Mouse (Mus musculus) heart, adult 2 months (tissue): Measurements from ENCODE around the gene Fes. TPM values are rescaled to one million over a fixed set of nuclear protein-coding genes. Genes with fewer than 3 reads are reported as not detected.
"Not testable (repeated sequence)": the region's sequence is repeated elsewhere in the genome, so short reads cannot be mapped to it uniquely, and the experiment has no call there.

ENCODE experiments used
- DNase-seq, 2 experiments: peaks; one replicate each; pipeline ENCODE4 v3.0.0; 2021
- H3K27ac ChIP-seq: fragments of 200-600 bp; 2 replicates; pipeline ENCODE4 v1.8.1; 2022
- H3K27me3 ChIP-seq: fragments of 200-500 bp; 2 replicates; pipeline ENCODE4 v1.6.1; 2012; ENCODE audit warnings: mild to moderate bottlenecking, low read length, inconsistent platforms, mixed read lengths; ENCODE audit not compliant: control insufficient read depth, insufficient read depth
- H3K36me3 ChIP-seq: fragments of 200-500 bp; 2 replicates; pipeline ENCODE4 v1.6.1; 2012; ENCODE audit warnings: low read length, inconsistent platforms; ENCODE audit not compliant: control insufficient read depth, insufficient read depth
- H3K4me1 ChIP-seq: fragments of 200-500 bp; 2 replicates; pipeline ENCODE4 v1.6.1; 2011; ENCODE audit warnings: low read length; ENCODE audit not compliant: control insufficient read depth, insufficient read depth
- H3K4me3 ChIP-seq: fragments of 200-600 bp; 2 replicates; pipeline ENCODE4 v1.8.1; 2022
- H3K79me2 ChIP-seq: fragments of 200-500 bp; replicated peaks from 2 replicates; pipeline ENCODE4 v1.6.1; 2012; ENCODE audit warnings: mild to moderate bottlenecking, inconsistent platforms, low read length, moderate library complexity, mixed read lengths; ENCODE audit not compliant: control insufficient read depth, insufficient read depth
- H3K9ac ChIP-seq: fragments of 200-500 bp; 2 replicates; pipeline ENCODE4 v1.6.1; 2012; ENCODE audit warnings: low read depth, mild to moderate bottlenecking, control low read depth, inconsistent platforms, low read length, mixed read lengths
- CTCF ChIP-seq: fragments of 200-600 bp; IDR thresholded peaks from 2 replicates; pipeline ENCODE4 v1.8.1; 2022; ENCODE audit warnings: antibody characterized with exemption, mild to moderate bottlenecking, moderate library complexity
- EP300 ChIP-seq: fragments of 200-500 bp; IDR thresholded peaks from 2 replicates; pipeline ENCODE4 v1.6.1; 2011; ENCODE audit warnings: low read depth, low read length, control low read depth; ENCODE audit not compliant: insufficient read depth
- POLR2A ChIP-seq: fragments of 200-500 bp; IDR thresholded peaks from 2 replicates; pipeline ENCODE4 v1.6.1; 2011; ENCODE audit warnings: mild to moderate bottlenecking, low read depth, low read length, control low read depth; ENCODE audit not compliant: insufficient read depth
- WGBS: fragments of 180-500 bp; shearing (Covaris S2); methylation state at CpG from one replicate; pipeline ENCODE4 v1.1.7; 2018; 5-methylcytosine and 5-hydroxymethylcytosine counted together
- intact Hi-C: fragments of 180-260 bp; cut with DNase I; formaldehyde crosslinking; loops from one replicate; pipeline ENCODE4 v1.15.1; 2025
- polyA plus RNA-seq: library from polyadenylated mRNA; depleted of rRNA; stranded (reverse); fragments of >200 nt; gene quantifications from 2 replicates; pipeline ENCODE4 v1.2.3, GENCODE M21; 2012
- total RNA-seq, 2 experiments: library from RNA; stranded (reverse); gene quantifications; 2 replicates each; pipeline ENCODE4 v1.2.3; 2021

Fes gene
- total and polyA plus RNA-seq, 3 experiments, result 8.9 to 15.4 (median 9.8) TPM

DNA sequence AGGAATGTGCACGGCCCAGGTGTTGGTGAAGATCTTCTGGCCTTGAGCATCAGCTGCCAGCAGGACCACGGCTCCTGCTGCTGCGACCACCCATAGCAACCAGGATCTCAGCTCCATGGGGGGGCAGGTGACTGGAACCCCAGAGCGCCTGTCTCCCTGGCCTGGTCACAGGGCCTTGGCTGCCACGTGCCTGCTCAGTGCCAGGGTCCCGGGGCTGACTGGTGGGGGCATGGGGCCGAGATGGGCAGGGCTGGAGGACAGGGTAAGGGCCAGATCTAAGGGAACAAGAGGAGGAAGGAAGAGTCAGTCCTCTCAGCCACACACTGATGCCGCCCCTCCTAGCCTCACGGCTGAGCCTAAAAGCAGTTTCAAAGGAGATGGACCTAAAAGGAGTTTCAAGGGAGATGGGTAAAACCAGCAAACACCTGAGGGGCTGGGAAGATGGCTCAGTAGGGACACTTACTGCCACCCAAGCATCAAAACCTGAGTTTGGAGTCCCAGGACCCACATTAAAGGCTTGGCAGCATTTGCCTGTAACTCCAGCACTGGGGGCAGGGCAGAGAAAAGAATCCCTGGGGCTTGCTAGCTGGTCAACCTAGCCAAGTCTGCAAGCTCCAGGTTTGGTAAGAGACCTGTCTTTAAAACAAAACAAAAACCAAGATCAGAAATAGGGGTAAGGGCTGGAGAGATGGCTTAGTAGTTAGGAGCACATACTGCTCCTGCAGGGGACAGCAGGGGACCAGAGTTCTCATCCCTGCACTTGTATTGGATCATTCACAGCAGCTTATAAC lies 11.1 kb upstream of the Fes start:
- no peak overlapping the region for H3K4me3 ChIP-seq
- peaks cover 6% of the 10 kb centered on the region for H3K79me2 ChIP-seq
- intact Hi-C loops, result loop anchor here (5.0 kb wide), 1 partner anchor 133 kb away; no protein-coding TSS in a partner anchor
- H3K36me3 ChIP-seq, result no peaks in the 10 kb centered on the region; the same call in 1 of the 2 replicates
- no peak overlapping the region for H3K27ac ChIP-seq
- TF ChIP-seq POLR2A (no peak), CTCF (peak; percentile 44)
- H3K9ac ChIP-seq, result no peak overlapping the region
- WGBS, result 53% methylated on average over 9 of the region's 9 CpGs
- H3K4me1 ChIP-seq, result peaks cover 19% of the 10 kb centered on the region
- no peaks in the 10 kb centered on the region for H3K27me3 ChIP-seq
- no peak for DNase-seq

DNA sequence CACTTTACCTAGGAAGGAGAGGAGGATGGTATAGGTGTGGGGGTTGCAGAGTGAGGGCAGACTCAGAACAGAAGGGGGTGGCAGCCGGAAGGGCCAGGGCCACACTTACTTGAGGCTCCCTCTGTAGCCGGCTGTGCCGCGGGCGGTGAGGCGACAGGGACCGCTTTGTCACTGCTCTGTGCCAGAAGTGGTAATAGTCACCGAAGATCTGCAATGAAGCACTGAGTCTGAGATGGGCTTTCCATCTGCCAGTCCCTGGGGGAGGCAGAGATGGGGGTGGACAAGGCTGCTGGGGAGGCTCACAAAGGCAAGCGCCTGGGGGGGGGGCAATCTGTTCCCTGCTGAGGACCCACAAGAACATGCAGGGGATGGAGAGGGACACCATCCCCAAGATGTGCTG lies 10.2 kb upstream of the Fes start:
- H3K27ac ChIP-seq, result no peak overlapping the region
- no peak overlapping the region for H3K4me3 ChIP-seq
- no peaks in the 10 kb centered on the region for H3K27me3 ChIP-seq
- peaks cover 16% of the 10 kb centered on the region for H3K4me1 ChIP-seq
- intact Hi-C loops, result loop anchor here (5.0 kb wide), 1 partner anchor 134 kb away; no protein-coding TSS in a partner anchor
- no peak for DNase-seq
- H3K9ac ChIP-seq, result no peak overlapping the region
- H3K36me3 ChIP-seq, result no peaks in the 10 kb centered on the region; the same call in 1 of the 2 replicates
- peaks cover 6% of the 10 kb centered on the region for H3K79me2 ChIP-seq
- TF ChIP-seq EP300 (no peak), POLR2A (no peak), CTCF (no peak)
- WGBS, result 91% methylated on average over 9 of the region's 9 CpGs

DNA sequence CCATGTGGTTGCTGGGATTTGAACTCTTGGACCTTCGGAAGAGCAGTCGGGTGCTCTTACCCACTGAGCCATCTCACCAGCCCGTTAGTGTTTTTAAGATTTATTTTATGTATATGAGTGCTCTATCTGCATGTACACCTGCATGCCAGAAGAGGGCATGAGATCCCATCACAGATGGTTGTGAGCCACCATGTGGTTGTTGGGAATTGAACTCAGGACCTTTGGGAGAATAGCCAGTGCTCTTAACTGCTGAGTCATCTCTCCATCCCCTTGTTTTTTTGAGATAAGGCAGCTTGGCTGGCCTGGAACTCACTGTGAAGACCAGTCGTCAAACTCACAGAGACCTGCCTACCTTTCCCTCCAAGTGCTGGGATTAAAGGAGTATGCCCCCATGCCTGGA lies 8.7 kb upstream of the Fes start:
- not testable (repeated sequence) for H3K4me3 ChIP-seq, H3K27me3 ChIP-seq, H3K36me3 ChIP-seq, DNase-seq, H3K9ac ChIP-seq, H3K79me2 ChIP-seq, H3K27ac ChIP-seq
- intact Hi-C loops, result loop anchor here (5.0 kb wide), 1 partner anchor 136 kb away; no protein-coding TSS in a partner anchor
- peaks cover 16% of the 10 kb centered on the region for H3K4me1 ChIP-seq
- TF ChIP-seq CTCF, result peak; percentile 59
- 73% methylated on average over 4 of the region's 4 CpGs for WGBS

DNA sequence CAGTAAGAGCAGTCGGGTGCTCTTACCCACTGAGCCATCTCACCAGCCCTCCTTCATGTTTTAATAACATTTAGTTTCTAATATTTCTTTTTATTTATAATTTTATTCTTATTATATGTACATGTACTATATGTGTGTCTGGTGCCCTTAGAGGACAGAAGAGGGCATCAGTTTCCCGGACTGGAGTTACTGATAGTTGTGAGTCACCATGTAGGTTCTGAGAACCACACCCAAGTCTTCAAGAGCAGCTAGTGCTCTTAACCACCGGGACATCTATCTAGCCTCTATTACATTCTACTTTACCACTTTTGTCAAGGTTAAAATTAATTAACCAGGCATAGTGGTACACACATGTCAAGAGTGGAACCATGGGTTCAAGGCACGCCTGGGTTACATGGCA lies 6.9 kb upstream of the Fes start:
- intact Hi-C loops, result no loop called here
- H3K79me2 ChIP-seq, result peaks cover 4% of the 10 kb centered on the region
- H3K27ac ChIP-seq, result no peak overlapping the region
- H3K27me3 ChIP-seq, result no peaks in the 10 kb centered on the region
- H3K4me3 ChIP-seq, result no peak overlapping the region
- no peak overlapping the region for H3K9ac ChIP-seq
- TF ChIP-seq POLR2A, result no peak
- no peak for TF ChIP-seq EP300
- TF ChIP-seq CTCF, result no peak
- H3K4me1 ChIP-seq, result peaks cover 4% of the 10 kb centered on the region; the same call in 1 of the 2 replicates
- 77% methylated on average over 4 of the region's 4 CpGs for WGBS
- DNase-seq, result no peak
- H3K36me3 ChIP-seq, result no peaks in the 10 kb centered on the region

DNA sequence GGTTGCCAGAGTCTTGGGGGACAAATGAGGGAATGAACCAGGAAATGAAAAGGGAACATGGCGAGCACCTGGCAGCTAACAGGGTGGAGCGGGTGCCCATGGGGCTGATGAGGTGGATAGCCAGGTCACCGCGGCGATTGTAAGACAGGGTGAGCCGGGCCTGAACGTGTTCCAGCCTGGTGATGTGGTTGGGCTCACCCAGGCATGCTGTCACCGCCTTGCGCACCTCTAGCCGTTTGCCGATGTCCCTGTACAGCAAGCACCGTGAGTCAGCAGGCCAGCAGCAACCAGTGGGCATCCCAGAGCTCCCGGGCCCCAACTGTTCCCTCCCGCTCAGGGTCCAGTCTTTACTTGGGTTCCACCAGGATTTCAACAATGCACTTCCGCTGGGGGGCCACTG lies 4.4 kb upstream of the Fes start:
- H3K27ac ChIP-seq, result no peak overlapping the region
- no peak for DNase-seq
- no peak overlapping the region for H3K4me3 ChIP-seq
- intact Hi-C loops, result no loop called here
- H3K79me2 ChIP-seq, result no peaks in the 10 kb centered on the region
- WGBS, result 89% methylated on average over 15 of the region's 15 CpGs
- no peaks in the 10 kb centered on the region for H3K36me3 ChIP-seq
- no peaks in the 10 kb centered on the region; the same call in 1 of the 2 replicates for H3K4me1 ChIP-seq
- H3K27me3 ChIP-seq, result no peaks in the 10 kb centered on the region
- TF ChIP-seq POLR2A, result no peak
- TF ChIP-seq CTCF, result no peak
- no peak for TF ChIP-seq EP300
- H3K9ac ChIP-seq, result no peak overlapping the region

- DNase-seq, result peak; percentile 55 to 67
- intact Hi-C loops, result loop anchor here (2.0 to 5.0 kb wide), 2 partner anchors 150 to 302 kb away; partner anchors contain the start of genes Blm and Crtc3
- 26% methylated on average over 17 of the region's 17 CpGs for WGBS
- Histone ChIP-seq H3K4me1 (peaks cover 2% of the 10 kb centered on the region), H3K4me3 (peak overlapping the region; percentile 67), H3K27ac (peak overlapping the region; percentile 92), H3K36me3 (no peaks in the 10 kb centered on the region), H3K9ac (peak overlapping the region; percentile 75), H3K79me2 (no peaks in the 10 kb centered on the region), H3K27me3 (no peaks in the 10 kb centered on the region)
- TF ChIP-seq EP300, result no peak
Observed at GRCm38 (mm10) chr7:80387033-80387632, 613 bp downstream of the Fes start.
